Mouse (Mus musculus): Measurements from ENCODE around the gene Ear1.
"Not testable (repeated sequence)": the region's sequence is repeated elsewhere in the genome, so short reads cannot be mapped to it uniquely, and the experiment has no call there.

DNA sequence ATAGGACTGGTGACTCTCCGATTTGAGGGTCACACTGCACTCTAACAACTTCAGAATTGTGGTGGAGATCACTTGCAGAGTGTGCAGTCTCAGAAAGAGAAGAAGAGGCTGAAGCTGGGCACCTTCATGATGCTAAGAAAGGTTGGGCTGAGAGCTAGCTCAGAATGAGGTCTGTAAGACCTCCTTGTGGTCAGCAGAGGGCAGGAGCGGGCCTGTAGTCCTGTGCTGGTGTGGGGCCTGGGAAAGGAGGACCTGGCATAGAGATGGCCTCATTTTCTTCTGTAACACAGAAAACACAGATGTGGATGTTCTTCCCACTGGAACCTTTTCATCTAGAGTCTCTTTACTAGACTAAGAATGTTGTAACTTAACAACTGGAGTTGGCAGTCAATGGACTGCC, 2.5 kb upstream of the Ear1 start:
- TF ChIP-seq CTCF, EP300 (IDR thresholded peaks at IDR 0.05; ENCODE audit: low read depth): not testable (repeated sequence)

All from liver, embryonic 14.5 days (tissue).